Mouse (Mus musculus) brain, embryonic 14.5 days (tissue): ENCODE data around the gene Gal3st2.
"Not testable (repeated sequence)": the region's sequence is repeated elsewhere in the genome, so short reads cannot be mapped to it uniquely, and the experiment has no call there.

Experiments
- CTCF ChIP-seq: fragments of 200-500 bp; IDR thresholded peaks from 2 replicates; pipeline ENCODE4 v1.5.1; 2012; ENCODE audit warnings: inconsistent platforms, mild to moderate bottlenecking, moderate library complexity, borderline replicate concordance; ENCODE audit not compliant: insufficient read depth, insufficient read length; ENCODE audit errors: extremely low read depth
- POLR2A ChIP-seq: fragments of 200-500 bp; IDR thresholded peaks from 2 replicates; pipeline ENCODE4 v1.6.1; 2012; ENCODE audit warnings: mild to moderate bottlenecking, inconsistent platforms, borderline replicate concordance; ENCODE audit not compliant: poor library complexity, insufficient read depth, insufficient read length, severe bottlenecking; ENCODE audit errors: extremely low read depth

GRCm38 (mm10) chr1:93908977-93909586 is 48.0 kb downstream of the Gal3st2 start:
- TF ChIP-seq CTCF, POLR2A: not testable (repeated sequence)
